Mouse (Mus musculus) liver, postnatal 0 days (tissue): ENCODE measurements around the gene Hes7.

Source experiments
- CTCF ChIP-seq: sonication (generic); IDR thresholded peaks from 2 replicates; pipeline ENCODE4 v1.5.1; 2016; ENCODE audit warnings: antibody characterized with exemption, low read depth
- EP300 ChIP-seq: IDR thresholded peaks from 2 replicates; pipeline ENCODE4 v1.6.1; 2016; ENCODE audit warnings: antibody characterized with exemption, low read depth, mild to moderate bottlenecking

DNA sequence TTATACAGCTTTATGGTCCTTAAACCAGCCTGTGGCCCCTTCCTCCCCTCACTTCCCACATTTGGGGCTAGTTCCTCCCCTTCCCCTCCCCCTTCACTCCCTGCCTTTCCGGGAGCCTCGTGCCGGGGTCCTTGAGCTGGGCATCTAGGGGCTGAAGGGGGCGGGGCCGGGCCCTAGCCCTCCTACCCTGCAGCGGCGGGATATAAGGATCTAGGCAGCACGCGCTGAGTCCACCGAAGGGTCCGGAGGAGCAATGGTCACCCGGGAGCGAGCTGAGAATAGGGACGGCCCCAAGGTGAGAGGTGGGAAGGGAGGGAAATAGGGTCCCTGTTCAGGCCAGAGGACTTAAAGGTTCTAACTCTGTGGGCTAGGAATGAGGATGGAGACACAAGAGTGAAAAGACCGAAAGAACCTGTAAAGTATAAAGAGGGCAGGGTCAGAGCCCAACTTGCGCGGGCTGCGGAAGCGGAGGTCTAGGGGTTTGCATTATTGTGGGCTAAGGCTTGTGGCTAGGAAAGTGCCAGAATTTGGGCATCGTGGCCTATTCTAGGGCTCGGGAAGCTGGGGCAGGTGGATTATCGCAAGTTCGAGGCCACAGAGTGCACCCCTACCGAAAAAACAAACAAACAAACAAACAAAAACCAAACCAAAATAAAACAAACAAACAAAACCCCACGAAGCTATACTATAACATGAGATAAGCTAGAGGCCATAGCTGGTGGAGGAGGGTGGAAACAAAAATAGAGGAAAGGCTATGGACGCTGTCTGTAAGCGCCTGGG, at the start of gene Hes7:
- TF ChIP-seq CTCF (no peak), EP300 (no peak)
